Mouse (Mus musculus) frontal cortex, postnatal 36 days (tissue): ENCODE measurements around the gene 4930452B06Rik.

Experiments
- DNase-seq, 2 experiments: peaks; one replicate each; pipeline ENCODE4 v3.0.0; 2022; ENCODE audit warnings: low spot score in 2 of 2

Gene 4930452B06Rik

DNA sequence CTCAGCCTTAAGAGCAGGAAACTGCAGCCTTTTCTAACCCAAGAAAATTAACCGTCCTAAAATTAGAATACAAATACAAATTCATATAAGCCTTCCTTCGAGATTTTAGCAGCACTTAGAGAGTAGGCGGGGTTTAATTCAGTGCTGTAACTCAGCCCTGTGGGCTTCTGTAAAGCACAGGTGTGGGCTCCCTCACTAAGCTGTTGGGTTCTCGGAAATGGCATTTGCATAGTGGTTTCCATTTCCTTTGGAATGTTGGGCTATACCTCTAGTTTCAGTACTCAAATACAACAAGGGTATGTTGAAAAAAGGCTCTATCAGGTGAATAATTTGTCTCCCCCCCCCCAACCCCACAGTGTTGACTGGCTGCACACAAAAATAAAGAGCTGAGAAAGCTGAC lies 206.3 kb downstream of the 4930452B06Rik start:
- DNase-seq: no peak

DNA sequence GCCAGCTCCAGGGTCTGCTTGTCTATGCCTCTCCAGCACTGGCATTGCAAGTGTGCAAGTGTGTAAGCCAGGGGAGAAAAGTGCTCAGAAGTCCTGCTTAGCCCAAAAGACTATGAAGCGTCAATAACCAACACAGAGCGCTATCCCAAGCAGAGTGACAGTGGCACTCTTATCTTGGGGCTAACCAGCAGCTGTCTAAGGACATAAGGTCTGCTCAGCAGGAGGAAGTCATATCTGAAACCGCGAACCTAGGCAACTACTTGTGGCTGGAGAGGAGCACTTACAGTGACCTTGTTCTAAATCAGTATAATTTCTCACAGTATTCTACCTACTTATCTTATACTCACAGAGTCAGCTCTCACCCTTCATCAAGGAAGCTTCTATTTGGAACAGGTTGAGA lies 214.9 kb downstream of the 4930452B06Rik start:
- DNase-seq: no peak

DNA sequence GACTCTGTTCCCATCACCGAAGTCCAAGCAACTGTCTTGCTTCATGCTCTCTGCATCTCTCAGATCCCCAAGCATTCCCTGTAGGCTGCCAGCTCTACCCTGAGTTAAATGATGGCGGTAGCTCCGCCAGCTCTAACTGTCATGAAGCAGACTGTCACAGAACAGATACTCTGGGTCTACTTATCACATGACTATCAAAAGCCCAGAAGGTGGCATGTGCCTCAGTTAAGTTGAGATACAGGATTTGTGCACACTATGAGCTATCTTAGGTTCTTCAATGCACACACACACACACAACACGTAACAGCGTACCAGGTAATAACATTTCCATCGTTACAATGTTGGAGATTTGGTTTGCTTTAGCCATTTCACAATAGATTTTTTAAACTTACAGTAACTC lies 215.7 kb downstream of the 4930452B06Rik start:
- no peak for DNase-seq

DNA sequence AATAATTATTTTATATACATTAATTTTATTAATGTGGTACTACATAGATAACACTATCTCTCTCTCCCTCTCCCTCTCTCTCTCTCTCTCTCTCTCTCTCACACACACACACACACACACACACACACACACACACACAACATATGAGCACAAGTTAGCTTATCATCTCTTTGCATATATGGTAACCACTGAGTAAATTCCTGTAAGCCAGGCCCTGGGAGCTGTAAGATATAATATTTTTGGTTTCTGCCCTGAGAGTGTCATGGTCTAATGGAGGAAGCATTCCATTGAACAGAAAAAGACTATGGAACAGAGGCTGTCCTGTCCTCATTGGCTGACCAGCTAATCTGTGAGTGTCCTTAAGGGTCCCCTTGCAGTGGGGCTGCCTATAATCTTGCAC lies 216.7 kb downstream of the 4930452B06Rik start:
- no peak for DNase-seq

DNA sequence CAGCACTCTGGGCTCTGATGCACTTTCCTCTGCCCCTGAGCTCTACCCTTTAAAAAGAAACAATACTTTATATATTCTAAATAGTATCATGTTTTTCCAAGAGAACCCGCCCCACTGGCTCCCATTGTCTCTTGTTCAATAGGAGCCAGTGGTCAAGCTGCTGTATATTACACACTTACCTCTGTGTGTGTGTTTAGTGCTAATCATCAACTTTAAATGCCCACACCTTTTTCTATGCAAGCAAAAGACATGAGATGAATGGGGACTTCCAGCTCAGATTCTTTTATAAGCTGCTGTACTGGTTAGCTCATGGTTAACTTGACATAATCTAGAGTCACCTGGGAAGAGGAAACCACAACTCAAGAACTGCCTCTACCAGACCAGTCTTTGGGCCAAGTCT lies 218.7 kb downstream of the 4930452B06Rik start:
- no peak for DNase-seq

DNA sequence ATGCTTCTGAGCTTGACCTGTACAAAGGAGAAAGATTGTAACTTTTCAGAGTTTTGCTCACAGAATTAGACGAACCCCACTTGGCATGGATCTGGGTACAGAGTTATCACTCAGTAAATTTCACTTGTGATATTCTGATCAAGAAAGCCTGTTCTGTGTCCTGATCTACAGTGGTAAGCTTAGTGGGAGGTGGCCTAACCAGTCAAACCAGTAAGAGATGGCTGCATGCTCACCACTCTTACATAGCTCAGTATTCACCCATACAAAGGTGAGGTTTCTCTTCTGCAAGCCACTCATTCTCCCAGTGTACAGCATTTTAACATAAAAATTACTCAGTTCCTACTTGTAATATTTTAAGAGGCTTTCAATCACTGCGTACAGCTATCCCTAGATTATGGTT lies 221.7 kb downstream of the 4930452B06Rik start:
- no peak for DNase-seq

DNA sequence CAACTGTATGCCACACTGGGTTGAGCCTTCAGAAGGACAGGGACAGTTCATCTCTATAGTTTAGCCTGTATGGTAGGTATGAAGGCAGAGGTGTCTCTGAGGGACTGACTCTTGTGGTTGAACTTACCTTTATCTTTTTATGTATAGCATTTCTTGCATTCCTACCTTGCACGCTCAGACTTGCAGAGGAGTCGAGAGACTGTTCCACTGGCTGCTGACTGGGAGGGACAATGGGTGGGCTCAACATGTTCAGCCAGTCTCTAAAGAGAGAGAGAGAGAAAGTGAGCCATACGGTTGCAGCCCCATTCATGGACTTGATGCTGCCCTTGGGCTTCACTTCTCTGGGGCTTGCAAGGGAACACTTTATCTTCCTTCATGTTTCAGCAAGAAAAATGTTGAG lies 223.3 kb downstream of the 4930452B06Rik start:
- no peak for DNase-seq

DNA sequence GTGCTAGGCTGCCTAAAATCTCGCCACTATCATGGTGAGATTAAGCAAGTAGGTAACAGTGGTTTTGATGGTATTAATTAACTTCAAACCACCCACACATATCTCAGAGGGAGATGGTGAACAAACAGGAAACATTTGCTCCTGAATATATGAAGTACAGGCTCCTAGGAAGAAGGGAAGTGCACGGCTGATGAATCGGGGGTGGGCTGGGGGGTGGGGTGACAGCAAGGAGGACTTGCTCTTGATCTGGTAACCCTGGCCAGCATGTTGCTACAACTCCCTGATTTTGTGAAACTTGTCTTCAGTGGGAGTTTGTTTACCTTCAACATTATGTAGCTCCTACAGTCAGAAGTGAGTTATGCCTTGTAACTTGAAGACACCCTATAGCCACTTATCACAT lies 224.4 kb downstream of the 4930452B06Rik start:
- no peak for DNase-seq

DNA sequence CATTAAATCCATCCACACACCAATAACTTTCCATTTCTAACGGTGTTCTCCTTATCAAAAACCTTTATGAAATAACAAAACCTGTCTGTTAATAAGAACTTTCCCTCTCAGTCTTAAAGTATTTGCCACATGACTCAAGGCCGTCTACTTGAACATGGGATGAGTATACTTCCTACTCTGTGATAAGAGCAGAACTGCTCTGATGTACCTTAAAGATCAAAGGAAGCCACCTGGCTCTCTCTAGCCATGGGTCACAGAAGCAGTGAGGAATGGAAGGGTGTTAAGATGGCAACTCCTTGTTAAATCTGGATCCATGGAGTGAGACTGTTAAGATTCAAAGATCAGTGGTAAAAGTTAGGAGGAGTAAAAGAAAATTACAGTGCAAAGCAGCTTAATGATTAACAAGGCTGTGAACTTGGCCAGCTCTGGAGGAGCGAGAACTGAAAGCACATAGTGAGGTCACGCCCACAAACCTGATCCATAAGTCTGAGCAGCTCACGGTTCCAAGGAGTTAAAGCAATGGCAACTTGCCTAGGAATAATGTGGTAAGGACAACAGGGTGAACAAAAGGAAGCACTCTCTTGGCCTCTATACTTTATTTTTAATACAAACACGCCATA lies 235.3 kb downstream of the 4930452B06Rik start:
- no peak for DNase-seq

DNA sequence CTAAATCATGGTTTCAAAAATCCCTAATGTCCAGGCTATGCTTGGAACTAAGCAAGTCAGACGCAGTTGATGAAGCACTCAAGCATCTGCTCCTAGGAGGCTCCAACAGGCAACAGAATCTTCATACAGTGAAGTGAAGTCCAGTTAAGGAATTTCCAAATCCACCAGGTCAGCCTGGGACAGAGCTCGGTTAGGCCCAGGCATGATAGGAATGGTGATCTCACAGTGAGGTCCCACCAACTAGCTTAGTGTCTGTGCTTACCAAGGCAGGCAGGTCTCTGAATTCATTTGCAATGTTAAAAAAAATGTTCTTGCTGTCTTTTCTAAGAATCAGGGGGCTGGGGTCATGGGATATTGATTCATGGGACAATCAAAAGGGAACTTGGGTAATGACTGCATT lies 236.3 kb downstream of the 4930452B06Rik start:
- no peak for DNase-seq

DNA sequence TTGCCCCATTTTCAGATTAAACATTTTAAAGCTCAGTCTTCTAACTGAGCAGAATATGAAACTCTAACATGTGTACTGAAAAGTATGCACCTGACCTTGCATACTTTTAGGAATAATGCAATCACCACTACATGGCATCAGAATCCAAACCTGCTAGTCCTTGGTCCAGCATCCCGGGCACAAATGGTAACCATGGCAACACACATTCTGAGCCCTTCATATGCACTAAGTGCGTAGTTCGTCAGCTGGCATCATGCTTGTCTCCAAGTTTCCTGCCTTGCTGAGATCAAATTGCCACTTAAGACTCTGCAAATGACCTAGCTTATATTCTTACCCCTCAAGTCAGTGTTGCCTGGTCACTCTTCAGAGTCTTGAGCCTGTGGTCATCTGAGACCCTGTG lies 243.2 kb downstream of the 4930452B06Rik start:
- DNase-seq: no peak

DNA sequence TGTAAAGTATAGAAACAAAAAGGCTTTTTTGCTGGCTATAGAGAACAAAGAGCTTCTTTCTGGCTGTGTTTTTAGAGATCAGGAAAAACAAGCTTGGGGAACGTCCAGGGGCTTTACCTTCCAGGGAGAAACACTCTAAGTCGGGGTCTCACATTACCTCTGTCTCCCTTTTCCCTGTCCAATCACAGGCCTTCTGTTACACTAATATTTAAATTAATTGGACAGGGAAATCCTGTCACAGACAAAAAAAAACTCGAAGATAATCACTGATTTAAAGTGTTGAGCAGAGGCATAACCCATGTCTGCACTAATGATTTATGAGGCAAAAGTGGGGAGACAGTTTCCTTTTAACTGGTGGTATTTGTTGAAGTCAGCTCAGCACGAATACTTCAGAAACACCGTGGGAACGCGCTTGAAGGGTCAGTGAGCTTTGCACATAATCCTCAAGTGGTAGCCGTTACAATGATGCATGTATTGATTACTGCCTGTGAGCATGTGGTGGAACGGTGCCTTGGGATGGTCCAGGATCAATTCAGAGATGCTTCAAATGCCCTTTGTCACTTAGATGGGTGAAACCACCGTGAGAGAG lies 244.7 kb downstream of the 4930452B06Rik start:
- no peak for DNase-seq

DNA sequence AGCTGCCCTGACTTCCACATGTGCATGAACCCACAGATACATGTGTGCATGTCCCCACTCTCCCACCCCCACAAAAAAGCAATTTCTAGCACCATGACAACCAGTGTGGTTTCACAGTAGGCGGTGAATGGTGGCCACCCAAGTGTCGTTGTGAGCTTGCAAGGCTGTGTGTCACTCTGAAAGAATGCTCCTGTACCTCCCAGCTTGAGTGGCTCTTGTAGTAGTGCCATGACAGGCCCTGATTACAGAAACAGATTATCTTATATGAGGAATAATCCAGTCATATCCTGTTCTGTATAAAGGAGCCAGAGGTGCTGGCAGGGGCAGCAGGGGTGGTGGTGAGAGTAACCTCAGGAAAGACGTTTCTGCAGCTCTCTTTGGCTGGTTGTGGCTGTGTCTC lies 247.4 kb downstream of the 4930452B06Rik start:
- DNase-seq: no peak

DNA sequence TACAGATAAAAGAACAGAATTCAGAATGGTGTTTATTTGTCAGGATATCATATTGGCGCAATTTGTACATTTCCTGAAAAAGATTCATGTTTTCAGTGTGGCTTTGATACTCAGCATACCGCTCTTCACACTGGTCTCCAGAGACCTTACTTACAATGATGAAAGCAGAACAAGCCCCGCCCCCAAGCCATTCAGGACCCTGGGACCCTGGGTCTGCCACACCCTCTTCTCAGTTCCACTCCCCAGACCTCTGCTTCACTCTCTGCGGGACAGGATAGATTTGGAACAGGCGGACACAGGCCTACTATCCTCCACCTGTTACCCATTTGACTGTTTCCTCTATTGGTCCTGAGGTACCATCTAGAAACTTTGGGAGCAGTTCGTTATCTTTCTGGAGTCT lies 260.1 kb downstream of the 4930452B06Rik start:
- no peak for DNase-seq

DNA sequence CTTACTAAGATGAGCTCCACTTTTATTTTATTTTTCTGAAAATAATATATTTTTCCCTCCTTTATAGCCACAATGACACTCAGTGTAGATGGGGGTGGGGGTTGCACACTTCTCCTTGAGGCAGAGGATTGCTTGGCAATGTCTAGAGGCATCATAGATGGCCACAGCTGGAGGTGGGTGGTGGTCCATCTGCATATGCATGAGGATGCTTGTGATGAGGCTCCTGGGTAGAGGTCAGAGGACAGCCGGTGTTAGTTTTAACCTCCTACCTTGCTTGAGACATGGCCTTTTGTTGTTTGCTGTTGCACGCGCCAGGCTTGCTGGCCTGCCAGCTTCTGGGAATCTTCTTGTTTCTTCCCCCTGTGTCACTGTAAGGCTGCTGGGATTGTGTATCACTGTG lies 262.7 kb downstream of the 4930452B06Rik start:
- DNase-seq: no peak

DNA sequence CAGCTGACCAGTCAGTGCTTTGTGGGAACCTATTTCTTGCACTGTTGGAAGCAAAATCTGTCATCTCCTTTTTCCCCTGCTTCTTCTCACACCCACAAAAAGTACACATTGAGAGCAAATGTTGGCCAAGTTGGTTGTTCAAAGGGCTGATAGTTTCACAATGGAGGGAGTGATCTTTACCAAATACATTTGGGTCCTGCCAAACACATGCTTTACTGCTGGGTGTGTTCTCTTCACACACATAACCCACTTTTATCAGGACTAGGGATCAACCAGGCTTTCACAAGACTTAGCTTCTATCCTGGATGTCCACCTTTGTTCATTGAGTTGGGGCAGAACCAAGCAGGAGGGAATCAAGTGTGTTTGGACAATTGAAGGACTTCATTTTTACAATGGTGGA lies 267.5 kb downstream of the 4930452B06Rik start:
- no peak for DNase-seq

DNA sequence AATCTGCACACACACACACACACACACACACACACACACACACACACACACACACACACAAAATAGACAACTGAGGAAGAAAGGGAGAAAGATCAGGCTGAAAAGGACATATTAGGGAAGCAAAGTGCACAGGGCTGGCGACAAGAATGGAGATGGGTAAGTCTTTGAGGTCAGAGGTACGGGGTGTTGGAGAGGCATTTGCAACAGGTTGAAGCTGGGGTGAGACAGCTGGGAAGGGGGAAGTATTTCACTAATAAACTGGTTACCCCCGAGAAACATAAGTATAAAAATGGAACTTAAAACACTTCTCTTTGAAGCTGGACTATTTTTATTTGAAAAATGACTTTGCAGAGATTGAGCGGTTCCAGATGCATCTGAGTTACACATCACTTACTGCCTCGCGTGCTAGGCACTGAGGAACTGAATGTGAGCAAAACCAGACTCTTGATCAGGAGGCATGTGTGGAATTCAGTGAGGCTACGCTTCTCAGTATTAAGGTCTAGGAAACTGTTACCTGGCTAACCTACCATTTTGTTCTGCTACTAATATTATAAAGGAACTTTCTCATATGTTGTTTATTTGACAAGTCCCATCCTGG lies 270.3 kb downstream of the 4930452B06Rik start:
- DNase-seq: no peak

DNA sequence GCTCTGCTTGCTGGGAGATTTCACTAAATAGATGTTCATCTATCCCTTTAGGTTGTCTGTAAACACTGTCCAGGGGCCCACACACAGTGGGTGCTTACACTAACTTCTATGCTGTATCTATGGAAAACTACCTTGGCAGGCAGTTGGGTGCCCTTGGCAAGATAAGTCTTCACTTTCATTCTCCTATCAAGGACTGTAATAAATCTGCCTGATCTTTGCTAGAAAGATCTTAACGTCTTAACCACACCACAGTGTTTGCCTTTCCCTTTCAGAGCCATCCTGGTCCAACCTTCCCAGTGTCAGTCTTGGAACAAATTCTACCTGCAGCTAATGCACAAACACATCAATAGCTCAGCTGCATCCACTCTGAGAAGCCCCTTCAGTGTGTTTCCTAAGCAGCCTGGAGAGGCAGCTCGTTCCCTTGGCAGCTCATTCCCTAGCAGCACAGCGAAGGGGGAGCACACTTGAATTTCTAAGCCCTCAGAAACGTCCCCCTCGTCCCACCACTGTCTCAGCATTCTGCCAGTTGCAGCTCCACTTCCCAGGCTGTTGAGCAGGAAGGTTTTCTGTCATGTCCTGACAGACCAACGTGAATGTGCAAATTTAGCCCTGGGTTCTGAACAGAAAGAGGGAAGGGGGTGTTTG lies 273.7 kb downstream of the 4930452B06Rik start:
- DNase-seq: no peak
